Mouse (Mus musculus): ENCODE results near the gene Mrpl19. TPM values are rescaled to one million over a fixed set of nuclear protein-coding genes. Genes with fewer than 3 reads are reported as not detected.

Mrpl19 gene
- polyA plus RNA-seq, 1 experiment from 2014 or later: 62.9 TPM

DNA sequence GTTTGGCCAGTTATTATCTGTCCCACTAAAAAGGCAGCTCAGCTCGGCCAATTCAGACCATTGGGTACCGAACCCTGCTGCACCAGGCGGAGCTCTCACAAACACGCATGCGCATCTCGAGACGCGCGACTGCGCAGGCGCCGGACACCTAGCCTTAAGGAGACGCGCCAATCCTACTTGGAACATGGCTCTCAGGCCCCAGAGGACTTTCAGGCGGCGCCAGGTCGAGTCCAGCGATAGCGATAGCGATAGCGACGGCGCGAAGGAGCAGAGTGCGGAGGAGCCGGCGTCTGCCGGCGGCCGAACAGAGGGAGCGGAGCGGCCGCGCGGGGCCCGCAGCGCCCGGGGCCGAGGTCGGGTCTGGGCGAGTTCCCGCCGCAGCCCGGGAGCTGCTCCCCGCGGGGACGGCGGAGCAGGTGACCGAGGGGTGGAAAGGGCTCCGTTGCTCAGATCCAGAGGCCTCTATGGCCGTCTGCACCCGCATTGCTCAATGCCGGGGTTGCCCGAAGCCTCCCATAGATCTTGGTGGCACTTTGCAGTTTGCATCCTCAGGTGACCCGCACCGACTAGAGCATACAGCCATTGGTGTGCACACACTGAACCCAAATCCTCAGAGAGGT is 42.1 kb downstream of the Mrpl19 start, which contains the start of gene Gcfc2:
TSS of gene Gcfc2 (plus strand) at position 147 of the 620 bp plus-strand sequence.
- WGBS: under 1% methylated on average over 56 of the region's 56 CpGs
- no peaks in the 10 kb centered on the region for H3K27me3 ChIP-seq (ENCODE audit: low read depth, poor library complexity, severe bottlenecking)
- no peaks in the 10 kb centered on the region for H3K9me3 ChIP-seq (replicated peaks)
- H3K36me3 ChIP-seq: peaks cover 29% of the 10 kb centered on the region
- peak within 1 kb of the TSS; percentile 97 for H3K27ac ChIP-seq
- H3K4me3 ChIP-seq: peak within 1 kb of the TSS; percentile 89
- H3K4me1 ChIP-seq: peaks cover 14% of the 10 kb centered on the region; the same call in 1 of the 2 replicates
- DNase-seq (ENCODE audit: low spot score): peak; percentile 98

DNA sequence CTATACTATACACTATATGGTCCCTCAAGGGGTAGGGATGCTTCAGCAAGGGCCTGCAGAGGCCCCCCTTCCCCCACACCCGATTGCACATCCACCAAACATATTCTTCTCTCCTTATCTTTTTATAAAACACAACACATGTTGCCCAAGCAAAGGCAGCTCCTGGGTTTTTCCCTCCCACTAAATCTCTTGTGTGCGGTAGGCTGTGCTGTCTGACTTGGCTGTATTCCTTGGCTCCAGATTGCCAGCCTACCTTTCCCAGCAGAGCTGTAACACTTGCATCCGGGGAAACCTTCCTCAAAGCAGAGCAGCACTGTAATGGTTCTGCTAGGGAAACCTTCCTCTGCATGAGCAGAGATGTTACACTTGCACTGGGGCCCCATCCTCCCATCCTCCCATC is 53.6 kb downstream of the Mrpl19 start:
- 84% methylated on average over 3 of the region's 3 CpGs for whole genome bisulfite sequencing
- Histone ChIP-seq H3K36me3 (no peaks in the 10 kb centered on the region), H3K4me3 (no peak overlapping the region), H3K9me3 (replicated peaks) (no peaks in the 10 kb centered on the region), H3K27ac (no peak overlapping the region), H3K27me3 (ENCODE audit: low read depth, poor library complexity, severe bottlenecking) (no peaks in the 10 kb centered on the region), H3K4me1 (no peaks in the 10 kb centered on the region)
- DNase-seq (ENCODE audit: low spot score): no peak

DNA sequence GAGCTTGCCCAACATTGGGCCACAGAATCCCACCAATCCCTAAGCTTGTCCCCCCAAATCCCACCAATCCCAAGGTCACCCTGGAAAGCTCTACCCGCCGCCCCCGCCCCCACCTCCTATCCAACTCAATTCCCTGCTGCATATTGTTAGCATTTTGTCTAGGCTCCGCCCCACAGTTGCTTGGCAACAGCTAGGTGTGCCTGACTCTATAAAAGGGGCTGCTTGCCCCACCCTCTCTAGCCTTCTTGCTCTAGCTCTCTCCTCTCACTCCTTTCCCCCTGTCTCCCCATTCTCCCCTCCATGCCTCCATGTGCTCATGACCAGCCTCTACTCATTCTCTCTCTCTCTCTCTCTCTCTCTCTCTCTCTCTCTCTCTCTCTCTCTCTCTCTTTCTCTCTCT is 54.0 kb downstream of the Mrpl19 start:
- Histone ChIP-seq H3K27me3 (ENCODE audit: low read depth, poor library complexity, severe bottlenecking) (no peaks in the 10 kb centered on the region), H3K9me3 (replicated peaks) (no peaks in the 10 kb centered on the region), H3K4me1 (no peaks in the 10 kb centered on the region), H3K4me3 (no peak overlapping the region), H3K36me3 (no peaks in the 10 kb centered on the region), H3K27ac (no peak overlapping the region)
- no peak for DNase-seq (ENCODE audit: low spot score)
- 92% methylated on average over 4 of the region's 4 CpGs for WGBS

DNA sequence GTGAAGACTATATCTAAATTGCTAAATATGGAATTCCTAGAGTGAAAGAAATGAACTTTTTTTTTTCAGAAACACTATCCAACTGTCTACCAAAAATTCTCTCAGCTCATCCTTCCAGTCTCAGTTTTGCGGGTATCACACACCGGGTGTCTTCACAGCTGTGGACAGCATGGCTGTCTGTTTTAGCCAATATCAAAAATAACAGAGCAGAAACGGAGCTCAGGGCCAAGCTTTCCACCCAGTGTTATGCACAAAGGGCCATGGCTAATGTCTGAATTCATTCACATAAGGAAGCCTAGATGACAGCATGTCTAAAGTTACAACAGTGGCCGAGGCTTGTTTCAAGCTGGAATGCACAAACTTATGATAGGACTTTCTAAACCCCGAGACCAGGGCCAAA is 54.5 kb downstream of the Mrpl19 start:
- no peak for DNase-seq (ENCODE audit: low spot score)
- Histone ChIP-seq H3K27ac (no peak overlapping the region), H3K27me3 (ENCODE audit: low read depth, poor library complexity, severe bottlenecking) (no peaks in the 10 kb centered on the region), H3K36me3 (no peaks in the 10 kb centered on the region), H3K9me3 (replicated peaks) (no peaks in the 10 kb centered on the region), H3K4me3 (no peak overlapping the region), H3K4me1 (no peaks in the 10 kb centered on the region)
- 91% methylated on average over 5 of the region's 5 CpGs for WGBS

DNA sequence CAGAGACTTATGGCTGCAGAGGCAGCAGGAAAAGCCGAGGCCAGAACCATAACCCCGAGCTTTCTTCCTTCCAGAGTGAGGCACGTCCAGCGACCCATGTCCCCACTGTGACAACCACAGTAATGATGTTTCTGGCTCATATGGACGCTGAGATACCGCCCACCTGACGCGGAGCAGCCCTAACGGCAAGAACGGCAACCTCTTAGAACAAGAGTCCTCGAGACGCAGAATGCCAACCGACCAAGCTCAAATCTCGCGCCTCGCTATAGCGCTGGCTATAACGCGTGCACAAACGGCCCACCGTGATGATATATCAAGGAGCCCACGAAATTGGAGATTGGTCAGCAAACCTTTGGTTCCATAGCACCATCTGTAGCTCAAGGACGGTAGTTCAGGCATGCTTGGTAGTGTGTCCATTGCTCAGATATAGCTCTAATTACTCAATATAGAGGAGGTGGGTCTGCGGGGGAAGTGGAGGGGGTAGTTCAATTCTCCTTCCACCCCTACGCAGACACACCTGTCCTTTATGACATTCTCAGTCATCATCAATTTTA is 55.4 kb downstream of the Mrpl19 start:
- no peaks in the 10 kb centered on the region for H3K4me1 ChIP-seq
- no peaks in the 10 kb centered on the region for H3K9me3 ChIP-seq (replicated peaks)
- no peak overlapping the region for H3K27ac ChIP-seq
- H3K27me3 ChIP-seq (ENCODE audit: low read depth, poor library complexity, severe bottlenecking): no peaks in the 10 kb centered on the region
- no peak for DNase-seq (ENCODE audit: low spot score)
- no peaks in the 10 kb centered on the region for H3K36me3 ChIP-seq
- WGBS: 85% methylated on average over 25 of the region's 25 CpGs
- no peak overlapping the region for H3K4me3 ChIP-seq

Other genes starting within 250 kb of the Mrpl19 start
- 13.6 and 15.5 TPM in 2 replicates for gene Gcfc2, start 42.3 kb downstream of the Mrpl19 start, polyA plus RNA-seq (2016; fragmentation: Nextera tagmentation; extraction: Ambion mirVana)
- gene Eva1a, start 75.1 kb upstream of the Mrpl19 start, polyA plus RNA-seq (2016; fragmentation: Nextera tagmentation; extraction: Ambion mirVana): 6.3 and 11.9 TPM in 2 replicates